32 mouse cellular contexts compared by ENCODE assay signal in the genomic region with DNA sequence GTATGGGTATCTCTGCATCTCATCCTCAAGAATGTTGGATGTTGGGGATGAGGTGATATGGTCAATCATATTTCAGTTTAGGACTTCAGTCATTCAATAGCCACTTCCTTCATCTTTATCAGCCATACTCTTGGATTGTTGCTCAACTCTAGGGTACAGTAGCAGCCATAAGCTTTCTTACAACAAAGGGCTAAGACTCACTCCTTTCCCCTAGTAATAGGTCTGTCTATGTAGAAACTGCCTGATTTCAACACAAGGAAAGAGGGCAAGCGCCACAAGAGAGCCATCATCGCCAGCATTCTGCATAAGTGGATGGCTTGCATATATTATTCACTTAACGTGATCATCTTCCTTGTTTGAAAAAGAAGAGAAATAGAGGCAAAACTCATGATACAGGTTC.
"Had no signal": no experiment of that assay in that cellular context is flagged by ENCODE, and none has a peak within 500 bp of the region (broad histone marks: within the 10 kb centered on the region; RNA-seq: fewer than 3 reads in every experiment).

No protein-coding gene starts in this region.

- DNase-seq: heart, postnatal 10 days; heart, postnatal 14 days; heart, postnatal 36 days; heart, postnatal 4 days; kidney, adult 11 months; kidney, adult 18-20 months; kidney, adult 2 months; kidney, adult 8-10 months; kidney, adult 9 months; kidney, postnatal 10 days; kidney, postnatal 14 days; kidney, postnatal 25 days; kidney, postnatal 36 days; kidney, postnatal 4 days; layer of hippocampus, adult 9-11 months; layer of hippocampus, postnatal 36 days had no signal

- H3K4me1 ChIP-seq: hindbrain, embryonic 12.5 days; hindbrain, embryonic 13.5 days; hindbrain, embryonic 15.5 days; intestine, embryonic 15.5 days had no signal

- ATAC-seq: hindbrain, embryonic 16.5 days; hindbrain, postnatal 0 days; inflammation-experienced regulatory T-cells, adult 6 months; intestine, embryonic 15.5 days; intestine, embryonic 16.5 days; intestine, postnatal 0 days had no signal

- H3K4me3 ChIP-seq: heart, embryonic 10.5 days; heart, embryonic 12.5 days; heart, embryonic 13.5 days; heart, embryonic 15.5 days; hindbrain, embryonic 10.5 days; hindbrain, embryonic 12.5 days; hindbrain, embryonic 13.5 days; hindbrain, embryonic 15.5 days; intestine, embryonic 15.5 days; kidney, embryonic 15.5 days; layer of hippocampus, adult 2 months had no signal
